In genomic region chr3:131116116-131116515, GRCm38 (mm10) we compare ENCODE assay signal across 23 mouse cellular contexts. TPM values are rescaled to one million over a fixed set of nuclear protein-coding genes. Genes with fewer than 3 reads are reported as not detected.
DNase-seq lines count a peak whose midpoint lies in the region; ATAC-seq and TF ChIP-seq lines count a peak whose summit lies in the region.
"Had no signal": no experiment of that assay in that cellular context is flagged by ENCODE, and none has a peak within 500 bp of the region (broad histone marks: within the 10 kb centered on the region; RNA-seq: fewer than 3 reads in every experiment).

No protein-coding gene starts in this region.

- peaks cover 24% of the 10 kb centered on the region for H3K4me1 ChIP-seq in midbrain, embryonic 12.5 days
- H3K4me1 ChIP-seq in midbrain, embryonic 10.5 days = peaks cover 49% of the 10 kb centered on the region
- H3K4me1 ChIP-seq in midbrain, embryonic 16.5 days (ENCODE audit: control insufficient read depth, insufficient read depth, low read length) = peaks cover 11% of the 10 kb centered on the region

- no peak overlapping the region for H3K9ac ChIP-seq in midbrain, embryonic 12.5 days (replicated peaks)
- 0 out of 2 replicates have a peak overlapping the region, but pooled peaks have one; percentile 30 for H3K9ac ChIP-seq in midbrain, embryonic 16.5 days (ENCODE audit: low read depth, low read length)
- H3K9ac ChIP-seq: forebrain, postnatal 0 days; hindbrain, embryonic 14.5 days; liver, embryonic 13.5 days; lung, embryonic 15.5 days had no signal

- H3K36me3 ChIP-seq in midbrain, embryonic 12.5 days = peaks cover 31% of the 10 kb centered on the region
- peaks cover 72% of the 10 kb centered on the region for H3K36me3 ChIP-seq in midbrain, embryonic 10.5 days
- H3K36me3 ChIP-seq in midbrain, embryonic 16.5 days (ENCODE audit: control insufficient read depth, insufficient read depth, low read length) = no peaks in the 10 kb centered on the region
- H3K36me3 ChIP-seq: liver, embryonic 13.5 days; lung, embryonic 15.5 days had no signal

- ATAC-seq in midbrain, embryonic 12.5 days (ENCODE audit: low FRiP score, low read depth) = no peak
- ATAC-seq in midbrain, embryonic 16.5 days = no peak
- ATAC-seq: forebrain, postnatal 0 days; intestine, embryonic 16.5 days had no signal

- 0 out of 2 replicates have a peak overlapping the region, but pooled peaks have one; percentile 4 for H3K4me3 ChIP-seq in midbrain, embryonic 12.5 days
- no peak overlapping the region for H3K4me3 ChIP-seq in midbrain, embryonic 10.5 days
- peak overlapping the region; percentile 18 for H3K4me3 ChIP-seq in midbrain, embryonic 16.5 days (ENCODE audit: low read depth, low read length)
- no peak overlapping the region for H3K4me3 ChIP-seq in layer of hippocampus, adult 2 months
- H3K4me3 ChIP-seq: forebrain, embryonic 10.5 days; left cerebral cortex, adult 2 months; liver, embryonic 13.5 days; lung, embryonic 15.5 days had no signal

- TF ChIP-seq CTCF in layer of hippocampus, adult 2 months (conservative IDR thresholded peaks at IDR 0.05) = no peak

- peak overlapping the region; percentile 25 for H3K4me2 ChIP-seq in midbrain, embryonic 12.5 days (replicated peaks)
- H3K4me2 ChIP-seq in midbrain, embryonic 16.5 days (ENCODE audit: low read length) = peak overlapping the region; percentile 49
- H3K4me2 ChIP-seq: heart, embryonic 11.5 days; hindbrain, embryonic 14.5 days; liver, embryonic 13.5 days; lung, embryonic 15.5 days had no signal

- 93% methylated on average over 13 of the region's 13 CpGs for WGBS in midbrain, embryonic 12.5 days
- WGBS in midbrain, embryonic 10.5 days = 93% methylated on average over 13 of the region's 13 CpGs
- 91% methylated on average over 13 of the region's 13 CpGs for WGBS in midbrain, embryonic 16.5 days

- H3K27ac ChIP-seq in midbrain, embryonic 12.5 days (replicated peaks) = no peak overlapping the region
- no peak overlapping the region for H3K27ac ChIP-seq in midbrain, embryonic 10.5 days (replicated peaks)
- no peak overlapping the region for H3K27ac ChIP-seq in midbrain, embryonic 16.5 days (ENCODE audit: low read length)
- no peak overlapping the region for H3K27ac ChIP-seq in layer of hippocampus, adult 2 months
- H3K27ac ChIP-seq: forebrain, embryonic 10.5 days; hindbrain, embryonic 14.5 days; left cerebral cortex, adult 2 months; liver, embryonic 13.5 days; lung, embryonic 15.5 days had no signal

- no peaks in the 10 kb centered on the region for H3K9me3 ChIP-seq in midbrain, embryonic 12.5 days
- H3K9me3 ChIP-seq in midbrain, embryonic 10.5 days (replicated peaks) = no peaks in the 10 kb centered on the region
- no peaks in the 10 kb centered on the region for H3K9me3 ChIP-seq in midbrain, embryonic 16.5 days (replicated peaks; ENCODE audit: control insufficient read depth, low read length, poor library complexity, severe bottlenecking)
- H3K9me3 ChIP-seq: forebrain, embryonic 10.5 days; liver, embryonic 13.5 days; lung, embryonic 15.5 days had no signal

- H3K27me3 ChIP-seq in midbrain, embryonic 12.5 days = no peaks in the 10 kb centered on the region
- peaks cover 6% of the 10 kb centered on the region; the same call in 1 of the 2 replicates for H3K27me3 ChIP-seq in midbrain, embryonic 10.5 days (ENCODE audit: low read depth, poor library complexity, severe bottlenecking)
- H3K27me3 ChIP-seq in midbrain, embryonic 16.5 days (ENCODE audit: control insufficient read depth, insufficient read depth, low read depth, low read length) = no peaks in the 10 kb centered on the region
- H3K27me3 ChIP-seq: lung, embryonic 15.5 days had no signal

- DNase-seq in midbrain, embryonic 10.5 days (ENCODE audit: low spot score) = no peak
- DNase-seq in CD8-positive naive resting alpha-beta T cell, adult 2 months (ENCODE audit: low read depth in 2 of 2, low spot score in 2 of 2) = peak; percentile 66 to 67
- DNase-seq in T-cell, adult 2 months (ENCODE audit: low spot score) = peak; percentile 78
- no peak for DNase-seq in adrenal gland, postnatal 4 days (ENCODE audit: low spot score in 2 of 2)
- no peak for DNase-seq in layer of hippocampus, adult 2 months (ENCODE audit: low spot score in 2 of 2)
- DNase-seq: cerebellum, adult 8-10 months; forebrain, postnatal 0 days; gastrocnemius, postnatal 36 days; heart, postnatal 36 days; kidney, postnatal 36 days; layer of hippocampus, adult 9-11 months; liver, embryonic 13.5 days; lung, postnatal 4 days; retina, postnatal 1 day; right cerebral cortex, postnatal 4 days had no signal

RNA-seq across cellular contexts. Expression of gene Lef1, which starts 5.8 kb away (rescaled TPM):
- 97.0 and 103 TPM in 2 replicates for polyA plus RNA-seq in midbrain, embryonic 12.5 days (2016; fragmentation: Nextera tagmentation; extraction: Ambion mirVana)
- 58.4 and 60.6 TPM in 2 replicates for polyA plus RNA-seq in midbrain, embryonic 10.5 days (2016; fragmentation: Nextera tagmentation; extraction: Ambion mirVana)
- 67.6 and 81.3 TPM in 2 replicates for polyA plus RNA-seq in midbrain, embryonic 16.5 days (2015; fragmentation: Nextera tagmentation; extraction: Ambion mirVana)
- 10 to 100 TPM; 10.8 to 12.9 TPM for total RNA-seq in adrenal gland, postnatal 4 days (2021)
- 1 to 10 TPM; 6.2 to 7.1 TPM for total RNA-seq in layer of hippocampus, adult 2 months (2021)

Comparison
In these comparisons a context has a peak if more than half of its experiments do, and no peak if none do; other contexts are left out.
1. H3K4me3 ChIP-seq: peak in midbrain, embryonic 12.5 days (single experiment) and midbrain, embryonic 16.5 days (single experiment); none in midbrain, embryonic 10.5 days (single experiment) and layer of hippocampus, adult 2 months (single experiment).
2. DNase-seq: peak in CD8-positive naive resting alpha-beta T cell, adult 2 months (2 of 2) and T-cell, adult 2 months (single experiment); none in midbrain, embryonic 10.5 days (single experiment), adrenal gland, postnatal 4 days (0 of 2) and layer of hippocampus, adult 2 months (0 of 2).